Mouse (Mus musculus) liver, embryonic 16.5 days (tissue): ENCODE measurements around the gene Tmem63b. TPM values are rescaled to one million over a fixed set of nuclear protein-coding genes. Genes with fewer than 3 reads are reported as not detected.

Experiments used
- ATAC-seq: fragments of 200-750 bp; cut with Nextera tagmentation; 2 replicates; pipeline ENCODE4 v1.8.0; 2017; ENCODE audit warnings: low read depth, mild to moderate bottlenecking, moderate number of reproducible peaks, moderate library complexity
- H3K27ac ChIP-seq: fragments of 300-500 bp; sonication (generic); 2 replicates; pipeline ENCODE4 v1.5.1; 2014; ENCODE audit warnings: mild to moderate bottlenecking, low read length
- H3K27me3 ChIP-seq: fragments of 300-500 bp; sonication (generic); 2 replicates; pipeline ENCODE4 v1.6.1; 2014; ENCODE audit warnings: low read depth, low read length, mixed read lengths; ENCODE audit not compliant: control insufficient read depth, insufficient read depth
- H3K36me3 ChIP-seq: fragments of 300-500 bp; sonication (generic); 2 replicates; pipeline ENCODE4 v1.6.1; 2014; ENCODE audit warnings: mild to moderate bottlenecking; ENCODE audit not compliant: control insufficient read depth, insufficient read depth
- H3K4me1 ChIP-seq: fragments of 300-500 bp; sonication (generic); 2 replicates; pipeline ENCODE4 v1.6.1; 2014; ENCODE audit warnings: low read depth, low read length, mixed read lengths; ENCODE audit not compliant: control insufficient read depth
- H3K4me2 ChIP-seq: fragments of 300-500 bp; sonication (generic); 2 replicates; pipeline ENCODE4 v1.6.1; 2014; ENCODE audit warnings: low read depth, low read length, mixed read lengths
- H3K4me3 ChIP-seq: fragments of 300-500 bp; sonication (generic); 2 replicates; pipeline ENCODE4 v1.5.1; 2014; ENCODE audit warnings: low read depth, mild to moderate bottlenecking, low read length
- H3K9ac ChIP-seq: fragments of 300-500 bp; sonication (generic); 2 replicates; pipeline ENCODE4 v1.6.1; 2014; ENCODE audit warnings: low read depth, low read length
- H3K9me3 ChIP-seq: fragments of 300-500 bp; sonication (generic); replicated peaks from 2 replicates; pipeline ENCODE4 v1.6.1; 2016; ENCODE audit warnings: low read length; ENCODE audit not compliant: control insufficient read depth
- WGBS: fragments of 180-500 bp; shearing (Covaris S2); extraction: QIAGEN DNeasy Blood & Tissue Kit; methylation state at CpG from one replicate; pipeline ENCODE4 v1.1.7; 2014; ENCODE audit not compliant: insufficient replicate concordance; 5-methylcytosine and 5-hydroxymethylcytosine counted together
- polyA plus RNA-seq: library from polyadenylated mRNA; unstranded; fragments of >200 nt; fragmentation: Nextera tagmentation; extraction: Ambion mirVana; gene quantifications from 2 replicates; pipeline ENCODE4 v1.2.1, GENCODE M21; 2015

The Tmem63b gene
- polyA plus RNA-seq, 1 experiment from 2014 or later, result 10.0 TPM

GRCm38 (mm10) chr17:45698368-45698767 is 11.7 kb upstream of the Tmem63b start:
- Histone ChIP-seq H3K9me3 (no peaks in the 10 kb centered on the region), H3K4me1 (peaks cover 46% of the 10 kb centered on the region), H3K4me2 (no peak overlapping the region), H3K36me3 (peaks cover 10% of the 10 kb centered on the region; the same call in 1 of the 2 replicates), H3K27me3 (no peaks in the 10 kb centered on the region), H3K27ac (no peak overlapping the region), H3K4me3 (no peak overlapping the region), H3K9ac (no peak overlapping the region)
- ATAC-seq, result no peak
- WGBS, result 84% methylated on average over 6 of the region's 6 CpGs

- ATAC-seq, result no peak
- no peaks in the 10 kb centered on the region for H3K27me3 ChIP-seq
- 85% methylated on average over 9 of the region's 9 CpGs for WGBS
- H3K36me3 ChIP-seq, result peaks cover 10% of the 10 kb centered on the region; the same call in 1 of the 2 replicates
- no peak overlapping the region for H3K9ac ChIP-seq
- peaks cover 46% of the 10 kb centered on the region for H3K4me1 ChIP-seq
- H3K4me3 ChIP-seq, result no peak overlapping the region
- no peak overlapping the region for H3K4me2 ChIP-seq
- no peak overlapping the region for H3K27ac ChIP-seq
- no peaks in the 10 kb centered on the region for H3K9me3 ChIP-seq
Measured at GRCm38 (mm10) chr17:45696981-45697380, 10.3 kb upstream of the Tmem63b start.

GRCm38 (mm10) chr17:45695227-45696120 is 8.8 kb upstream of the Tmem63b start:
- 0 out of 2 replicates have a peak overlapping the region, but pooled peaks have one; percentile 28 for H3K27ac ChIP-seq
- H3K4me2 ChIP-seq, result 0 out of 2 replicates have a peak overlapping the region, but pooled peaks have one; percentile 3
- 31% methylated on average over 23 of the region's 23 CpGs for WGBS
- H3K9ac ChIP-seq, result no peak overlapping the region
- peaks cover 36% of the 10 kb centered on the region for H3K4me1 ChIP-seq
- no peak overlapping the region for H3K4me3 ChIP-seq
- peaks cover 10% of the 10 kb centered on the region; the same call in 1 of the 2 replicates for H3K36me3 ChIP-seq
- peak; percentile 65 for ATAC-seq
- H3K27me3 ChIP-seq, result no peaks in the 10 kb centered on the region
- no peaks in the 10 kb centered on the region for H3K9me3 ChIP-seq

GRCm38 (mm10) chr17:45693812-45694565 is 7.3 kb upstream of the Tmem63b start:
- H3K4me3 ChIP-seq, result no peak overlapping the region

GRCm38 (mm10) chr17:45692159-45692558 is 5.5 kb upstream of the Tmem63b start:
- ATAC-seq, result no peak
- no peak overlapping the region for H3K4me2 ChIP-seq
- 72% methylated on average over 5 of the region's 5 CpGs for WGBS

More at GRCm38 (mm10) chr17:45693812-45694565, 7.3 kb upstream of the Tmem63b start:
- ATAC-seq, result no peak
- H3K36me3 ChIP-seq, result peaks cover 10% of the 10 kb centered on the region; the same call in 1 of the 2 replicates
- peaks cover 30% of the 10 kb centered on the region for H3K4me1 ChIP-seq
- H3K27me3 ChIP-seq, result no peaks in the 10 kb centered on the region
- H3K4me2 ChIP-seq, result no peak overlapping the region
- H3K9me3 ChIP-seq, result no peaks in the 10 kb centered on the region
- no peak overlapping the region for H3K9ac ChIP-seq
- WGBS, result 75% methylated on average over 18 of the region's 18 CpGs
- no peak overlapping the region for H3K27ac ChIP-seq

DNA sequence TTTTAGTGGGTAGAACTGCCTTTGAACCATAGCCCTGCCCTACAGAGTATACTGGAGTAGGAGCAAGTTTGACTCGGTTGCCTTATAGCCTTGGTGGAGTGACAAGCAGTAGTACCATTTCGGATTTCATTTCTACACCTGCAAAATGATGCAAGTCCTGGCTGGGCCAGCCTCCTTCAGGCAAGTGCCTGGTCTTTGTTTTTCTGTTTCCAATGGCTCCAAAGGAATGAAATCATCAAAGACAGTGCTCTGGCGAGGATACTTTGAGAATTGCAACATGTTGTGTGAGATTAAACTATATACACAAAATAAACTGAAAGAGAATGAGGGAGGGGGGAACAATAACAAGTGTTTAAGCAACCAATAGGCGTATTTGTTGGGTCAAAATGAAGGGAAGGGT is 3.3 kb upstream of the Tmem63b start:
- H3K36me3 ChIP-seq, result no peaks in the 10 kb centered on the region
- no peak overlapping the region for H3K4me2 ChIP-seq
- no peak overlapping the region for H3K4me3 ChIP-seq
- WGBS, result 76% methylated on average over 4 of the region's 4 CpGs
- no peak overlapping the region for H3K27ac ChIP-seq
- peaks cover 38% of the 10 kb centered on the region for H3K4me1 ChIP-seq
- no peaks in the 10 kb centered on the region for H3K27me3 ChIP-seq
- H3K9me3 ChIP-seq, result no peaks in the 10 kb centered on the region
- H3K9ac ChIP-seq, result no peak overlapping the region
- ATAC-seq, result no peak

More at GRCm38 (mm10) chr17:45692159-45692558, 5.5 kb upstream of the Tmem63b start:
- Histone ChIP-seq H3K9ac (no peak overlapping the region), H3K27me3 (no peaks in the 10 kb centered on the region), H3K9me3 (no peaks in the 10 kb centered on the region), H3K27ac (no peak overlapping the region; the same call in none of the 2 replicates), H3K36me3 (peaks cover 4% of the 10 kb centered on the region; the same call in 1 of the 2 replicates), H3K4me3 (no peak overlapping the region), H3K4me1 (peaks cover 37% of the 10 kb centered on the region)

DNA sequence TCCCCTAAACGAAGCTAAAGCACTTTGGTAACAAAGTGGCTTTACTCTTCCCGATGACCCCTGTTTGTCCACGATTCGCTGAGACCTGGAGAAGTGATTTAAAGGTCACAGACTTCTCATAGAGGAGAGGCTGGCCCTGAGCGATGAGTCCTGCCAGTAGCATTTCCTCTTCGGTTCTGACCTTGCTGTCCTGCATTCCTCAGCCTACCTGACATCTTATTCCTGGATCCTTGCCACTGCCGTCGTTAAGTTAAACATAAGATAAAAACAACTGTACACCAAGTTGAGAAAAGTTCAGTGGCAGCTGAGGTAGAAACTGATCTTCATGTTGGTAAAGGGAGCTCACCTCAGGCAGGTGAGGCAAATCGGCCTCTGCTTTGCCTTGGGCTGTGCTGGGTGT is 2.4 kb upstream of the Tmem63b start:
- H3K9me3 ChIP-seq, result no peaks in the 10 kb centered on the region
- no peak overlapping the region for H3K4me3 ChIP-seq
- H3K27ac ChIP-seq, result no peak overlapping the region
- H3K4me1 ChIP-seq, result peaks cover 38% of the 10 kb centered on the region
- H3K27me3 ChIP-seq, result no peaks in the 10 kb centered on the region
- no peak overlapping the region for H3K9ac ChIP-seq
- H3K36me3 ChIP-seq, result no peaks in the 10 kb centered on the region
- no peak overlapping the region for H3K4me2 ChIP-seq
- WGBS, result 76% methylated on average over 9 of the region's 9 CpGs
- ATAC-seq, result no peak

- Histone ChIP-seq H3K36me3 (no peaks in the 10 kb centered on the region), H3K4me2 (peak within 1 kb of the TSS; percentile 99), H3K27me3 (no peaks in the 10 kb centered on the region), H3K9ac (peak within 1 kb of the TSS; percentile 88), H3K4me1 (peaks cover 24% of the 10 kb centered on the region), H3K27ac (peak within 1 kb of the TSS; percentile 75), H3K9me3 (no peaks in the 10 kb centered on the region), H3K4me3 (peak within 1 kb of the TSS; percentile 74)
- ATAC-seq, result peak; percentile 89
- 0% methylated on average over 49 of the region's 50 CpGs for whole genome bisulfite sequencing
Measured at GRCm38 (mm10) chr17:45686093-45686619, 549 bp downstream of the Tmem63b start, which contains the start of gene Mrpl14. TSS of gene Mrpl14 (plus strand) at chr17:45686322.
